Mouse (Mus musculus) leukemia stem cell, adult 10-12 weeks (primary cell): ENCODE data around the gene Runx1. TPM values are rescaled to one million over a fixed set of nuclear protein-coding genes. Genes with fewer than 3 reads are reported as not detected.

ENCODE experiments used
- polyA plus RNA-seq: library from polyadenylated mRNA; stranded (reverse); fragments of >175 nt; gene quantifications from 2 replicates; pipeline ENCODE4 v1.2.3, GENCODE M21; 2012; ENCODE audit warnings: low replicate concordance

Gene Runx1
- 95.5 and 141 TPM in 2 replicates for polyA plus RNA-seq

DNA sequence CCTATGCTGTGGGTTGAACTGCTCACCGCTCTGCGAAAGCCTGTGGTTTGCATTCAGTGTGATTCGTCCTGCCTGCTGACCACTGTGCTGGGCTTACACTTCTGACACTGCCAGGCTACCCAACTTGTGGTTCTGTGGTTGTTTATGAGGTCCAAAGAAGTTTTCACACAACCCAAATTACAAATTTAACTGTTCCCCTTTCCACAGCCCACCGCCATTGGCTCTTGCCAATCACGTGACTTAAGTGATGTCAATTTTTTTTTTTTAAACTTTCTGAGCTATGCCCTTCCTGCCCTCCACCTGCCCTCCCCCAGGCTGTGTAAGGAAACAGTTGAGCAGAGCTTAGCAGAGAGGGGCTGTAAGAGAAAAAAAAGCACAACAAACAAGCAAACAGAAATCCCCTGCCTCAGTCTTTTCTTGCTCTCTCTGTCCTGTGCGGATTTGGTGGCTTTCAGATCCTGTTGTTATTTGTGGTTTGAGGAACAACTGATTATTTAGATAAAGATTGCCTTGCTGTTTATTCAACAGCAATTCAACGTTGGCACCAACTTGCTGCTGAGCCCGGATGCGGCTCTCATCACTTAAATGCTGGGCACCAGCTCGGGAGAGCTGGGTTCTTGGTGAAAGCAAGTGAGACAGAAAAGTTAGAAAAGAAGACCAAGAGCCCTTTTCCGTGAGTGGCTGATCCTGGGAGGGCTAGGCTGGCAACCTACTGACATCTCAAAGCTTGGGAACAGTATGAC lies at the start of gene Runx1:
Gene Runx1, minus strand, starts transcription at position 242 of the 743 bp plus-strand sequence.

